15 mouse cellular contexts compared by ENCODE assay signal in genomic region chr19:45631584-45631983, GRCm38 (mm10). TPM values are rescaled to one million over a fixed set of nuclear protein-coding genes. Genes with fewer than 3 reads are reported as not detected.
DNase-seq lines count a peak whose midpoint lies in the region; ATAC-seq lines count a peak whose summit lies in the region.
"Had no signal": no experiment of that assay in that cellular context is flagged by ENCODE, and none has a peak within 500 bp of the region (broad histone marks: within the 10 kb centered on the region; RNA-seq: fewer than 3 reads in every experiment).

No protein-coding gene starts in this region.

- 12% methylated on average over 3 of the region's 3 CpGs for WGBS in heart, embryonic 15.5 days
- 8% methylated on average over 3 of the region's 3 CpGs for WGBS in liver, embryonic 16.5 days (ENCODE audit: insufficient replicate concordance)
- WGBS in hindbrain, embryonic 16.5 days = 66% methylated on average over 3 of the region's 3 CpGs

- no peaks in the 10 kb centered on the region for H3K9me3 ChIP-seq in heart, embryonic 15.5 days (replicated peaks)
- H3K9me3 ChIP-seq in liver, embryonic 16.5 days (replicated peaks; ENCODE audit: control insufficient read depth, low read length) = no peaks in the 10 kb centered on the region
- no peaks in the 10 kb centered on the region for H3K9me3 ChIP-seq in hindbrain, embryonic 16.5 days (ENCODE audit: control insufficient read depth, low read length)
- H3K9me3 ChIP-seq: forebrain, embryonic 15.5 days; kidney, embryonic 15.5 days; midbrain, embryonic 13.5 days; neural tube, embryonic 12.5 days had no signal

- H3K4me3 ChIP-seq in heart, embryonic 15.5 days = no peak overlapping the region
- no peak overlapping the region for H3K4me3 ChIP-seq in liver, embryonic 16.5 days (ENCODE audit: low read depth, low read length)
- no peak overlapping the region for H3K4me3 ChIP-seq in hindbrain, embryonic 16.5 days (ENCODE audit: low read length)
- H3K4me3 ChIP-seq: forebrain, embryonic 15.5 days; kidney, embryonic 15.5 days; midbrain, embryonic 13.5 days; neural tube, embryonic 12.5 days had no signal

- no peaks in the 10 kb centered on the region for H3K27me3 ChIP-seq in heart, embryonic 15.5 days
- no peaks in the 10 kb centered on the region for H3K27me3 ChIP-seq in liver, embryonic 16.5 days (ENCODE audit: control insufficient read depth, insufficient read depth, low read depth, low read length)
- no peaks in the 10 kb centered on the region for H3K27me3 ChIP-seq in hindbrain, embryonic 16.5 days (replicated peaks; ENCODE audit: control insufficient read depth, insufficient read depth, low read length)
- H3K27me3 ChIP-seq: forebrain, embryonic 15.5 days; kidney, embryonic 15.5 days; neural tube, embryonic 12.5 days had no signal

- peaks cover 12% of the 10 kb centered on the region for H3K4me1 ChIP-seq in heart, embryonic 15.5 days (replicated peaks)
- H3K4me1 ChIP-seq in liver, embryonic 16.5 days (ENCODE audit: control insufficient read depth, low read depth, low read length) = peaks cover 17% of the 10 kb centered on the region
- no peaks in the 10 kb centered on the region for H3K4me1 ChIP-seq in hindbrain, embryonic 16.5 days (ENCODE audit: control insufficient read depth, insufficient read depth, low read depth, low read length)
- H3K4me1 ChIP-seq: forebrain, embryonic 15.5 days; midbrain, embryonic 13.5 days had no signal

- H3K36me3 ChIP-seq in heart, embryonic 15.5 days = peaks cover 39% of the 10 kb centered on the region
- H3K36me3 ChIP-seq in liver, embryonic 16.5 days (ENCODE audit: control insufficient read depth, insufficient read depth) = peaks cover 4% of the 10 kb centered on the region; the same call in 1 of the 2 replicates
- peaks cover 13% of the 10 kb centered on the region; the same call in 1 of the 2 replicates for H3K36me3 ChIP-seq in hindbrain, embryonic 16.5 days (ENCODE audit: control insufficient read depth, insufficient read depth, low read length)

- no peak for ATAC-seq in heart, embryonic 15.5 days (replicated peaks; ENCODE audit: insufficient number of reproducible peaks, insufficient read depth, low FRiP score, low read depth)
- ATAC-seq in liver, embryonic 16.5 days (ENCODE audit: low read depth) = peak; percentile 72
- no peak for ATAC-seq in hindbrain, embryonic 16.5 days
- ATAC-seq: forebrain, embryonic 15.5 days; hindbrain, postnatal 0 days; intestine, postnatal 0 days; midbrain, embryonic 13.5 days had no signal

- H3K4me2 ChIP-seq in heart, embryonic 15.5 days = no peak overlapping the region
- no peak overlapping the region for H3K4me2 ChIP-seq in liver, embryonic 16.5 days (ENCODE audit: low read depth, low read length)
- no peak overlapping the region for H3K4me2 ChIP-seq in hindbrain, embryonic 16.5 days (ENCODE audit: low read length)
- H3K4me2 ChIP-seq: forebrain, embryonic 15.5 days; kidney, embryonic 15.5 days; midbrain, embryonic 13.5 days; neural tube, embryonic 12.5 days had no signal

- H3K9ac ChIP-seq in heart, embryonic 15.5 days = 0 out of 2 replicates have a peak overlapping the region, but pooled peaks have one; percentile 19
- H3K9ac ChIP-seq in liver, embryonic 16.5 days (ENCODE audit: low read depth, low read length) = no peak overlapping the region
- no peak overlapping the region for H3K9ac ChIP-seq in hindbrain, embryonic 16.5 days (ENCODE audit: low read depth, low read length)
- H3K9ac ChIP-seq: forebrain, embryonic 15.5 days; kidney, embryonic 15.5 days; midbrain, embryonic 13.5 days; neural tube, embryonic 12.5 days had no signal

- peak overlapping the region; percentile 69 for H3K27ac ChIP-seq in heart, embryonic 15.5 days
- no peak overlapping the region for H3K27ac ChIP-seq in liver, embryonic 16.5 days (ENCODE audit: low read length)
- H3K27ac ChIP-seq in hindbrain, embryonic 16.5 days (ENCODE audit: low read depth, low read length) = no peak overlapping the region
- H3K27ac ChIP-seq: forebrain, embryonic 15.5 days; hindbrain, postnatal 0 days; kidney, embryonic 15.5 days; midbrain, embryonic 13.5 days; neural tube, embryonic 12.5 days had no signal

- no peak for DNase-seq in heart, postnatal 4 days
- DNase-seq in c-Kit-positive CD71-negative TER-119-negative erythroid progenitor cells, embryonic 14.5 days (ENCODE audit: low read depth) = peak; percentile 23
- peak; percentile 51 for DNase-seq in c-Kit-positive CD71-positive TER-119-positive erythroid progenitor cells, embryonic 14.5 days (ENCODE audit: low spot score)
- no peak for DNase-seq in layer of hippocampus, postnatal 36 days
- DNase-seq: cerebellum, postnatal 10 days; gastrocnemius, postnatal 25 days had no signal

RNA-seq across cellular contexts. Expression of gene Fbxw4, which starts 28.5 kb away (rescaled TPM):
- polyA plus RNA-seq in heart, embryonic 15.5 days (2015; fragmentation: Nextera tagmentation; extraction: Ambion mirVana) = 3.5 and 7.7 TPM in 2 replicates
- 10 to 100 TPM; 24.0 to 25.0 TPM for total RNA-seq in heart, postnatal 4 days (2021)
- polyA plus RNA-seq in liver, embryonic 16.5 days (2015; fragmentation: Nextera tagmentation; extraction: Ambion mirVana) = 1.8 and 2.5 TPM in 2 replicates
- total RNA-seq in layer of hippocampus, postnatal 36 days (2021) = 10 to 100 TPM; 33.7 to 34.3 TPM
- polyA plus RNA-seq in hindbrain, embryonic 16.5 days (2015; fragmentation: Nextera tagmentation; extraction: Ambion mirVana) = 5.3 and 6.7 TPM in 2 replicates

Comparison
In these comparisons a context has a peak if more than half of its experiments do, and no peak if none do; other contexts are left out.
1. DNase-seq: peak in c-Kit-positive CD71-negative TER-119-negative erythroid progenitor cells, embryonic 14.5 days (single experiment) and c-Kit-positive CD71-positive TER-119-positive erythroid progenitor cells, embryonic 14.5 days (single experiment); none in heart, postnatal 4 days (single experiment) and layer of hippocampus, postnatal 36 days (0 of 2).